In genomic region chr14:78584222-78584621, GRCm38 (mm10) we compare ENCODE assay signal across 18 mouse cellular contexts. TPM values are rescaled to one million over a fixed set of nuclear protein-coding genes. Genes with fewer than 3 reads are reported as not detected.
DNase-seq lines count a peak whose midpoint lies in the region.
"Had no signal": no experiment of that assay in that cellular context is flagged by ENCODE, and none has a peak within 500 bp of the region (broad histone marks: within the 10 kb centered on the region; RNA-seq: fewer than 3 reads in every experiment).

No protein-coding gene starts in this region.

- intact Hi-C loops in left cerebral cortex, postnatal 10 days (cut with DNase I): no loop called here
- intact Hi-C loops in left cerebral cortex, postnatal 36 days (cut with DNase I): no loop called here

- peak; percentile 62 for DNase-seq in left cerebral cortex, adult 18-20 months (ENCODE audit: low spot score in 2 of 2)
- no peak for DNase-seq in left cerebral cortex, postnatal 10 days (ENCODE audit: extremely low spot score in 1 of 2, low spot score in 2 of 2)
- peak; percentile 80 for DNase-seq in brain, adult 2 months (ENCODE audit: low read depth, low spot score)
- peak; percentile 6 for DNase-seq in gonadal fat pad, adult 2 months (ENCODE audit: low read depth)
- DNase-seq in left cerebral cortex, postnatal 36 days (ENCODE audit: low spot score in 2 of 2): peak; percentile 53 to 73
- no peak for DNase-seq in thymus, postnatal 36 days
- DNase-seq in lung, postnatal 10 days: no peak
- DNase-seq: adrenal gland, adult 8-10 months; cerebellum, adult 18-20 months; cerebellum, postnatal 14 days; gastrocnemius, postnatal 10 days; heart, adult 18-20 months; heart, postnatal 14 days; kidney, postnatal 36 days; lung, adult 18-20 months; midbrain, embryonic 14.5 days; spleen, adult 18-20 months; thymus, postnatal 25 days had no signal

RNA-seq across cellular contexts. Expression of gene Akap11, which starts 47.6 kb away (rescaled TPM):
- total RNA-seq in left cerebral cortex, adult 18-20 months (2021): 100 to 1,000 TPM; 169 to 186 TPM
- 100 to 1,000 TPM; 156 to 162 TPM for total RNA-seq in left cerebral cortex, postnatal 10 days (2021)
- 10.3 and 11.8 TPM in 2 replicates for polyA plus RNA-seq in gonadal fat pad, adult 2 months (2012; rRNA removed)
- total RNA-seq in left cerebral cortex, postnatal 36 days (2021): 100 to 1,000 TPM; 160 to 181 TPM

Comparison
In these comparisons a context has a peak if more than half of its experiments do, and no peak if none do; other contexts are left out.
1. DNase-seq: peak in left cerebral cortex, adult 18-20 months (2 of 2), brain, adult 2 months (single experiment), gonadal fat pad, adult 2 months (single experiment) and left cerebral cortex, postnatal 36 days (2 of 2); none in left cerebral cortex, postnatal 10 days (0 of 2), thymus, postnatal 36 days (0 of 2) and lung, postnatal 10 days (single experiment).